Comparison of ENCODE assay signal across 20 mouse cellular contexts in genomic region chr10:107021118-107021517, GRCm38 (mm10).
"Had no signal": no experiment of that assay in that cellular context is flagged by ENCODE, and none has a peak within 500 bp of the region (broad histone marks: within the 10 kb centered on the region; RNA-seq: fewer than 3 reads in every experiment).

No protein-coding gene starts in this region.

- H3K9ac ChIP-seq: liver, embryonic 14.5 days; lung, embryonic 15.5 days; midbrain, embryonic 12.5 days; neural tube, embryonic 13.5 days; neural tube, embryonic 15.5 days had no signal

- ATAC-seq: midbrain, embryonic 16.5 days had no signal

- H3K4me1 ChIP-seq: lung, embryonic 15.5 days; midbrain, embryonic 10.5 days; midbrain, embryonic 12.5 days; neural tube, embryonic 13.5 days; neural tube, embryonic 15.5 days had no signal

- H3K27ac ChIP-seq: liver, embryonic 14.5 days; lung, embryonic 15.5 days; midbrain, embryonic 10.5 days; midbrain, embryonic 12.5 days; neural tube, embryonic 13.5 days; neural tube, embryonic 15.5 days had no signal

- H3K9me3 ChIP-seq: lung, embryonic 15.5 days; midbrain, embryonic 10.5 days; midbrain, embryonic 12.5 days; neural tube, embryonic 13.5 days; neural tube, embryonic 15.5 days had no signal

- DNase-seq: lung, adult 18-20 months; lung, postnatal 14 days; midbrain, embryonic 14.5 days; retina, postnatal 1 day; right cerebral cortex, adult 18-20 months; right cerebral cortex, postnatal 25 days; right cerebral cortex, postnatal 4 days; spleen, adult 18-20 months; thymus, adult 18-20 months; thymus, postnatal 14 days; thymus, postnatal 36 days had no signal

- H3K4me2 ChIP-seq: liver, embryonic 11.5 days; lung, embryonic 15.5 days; midbrain, embryonic 12.5 days; neural tube, embryonic 13.5 days; neural tube, embryonic 15.5 days had no signal

- H3K4me3 ChIP-seq: lung, embryonic 15.5 days; midbrain, embryonic 10.5 days; midbrain, embryonic 12.5 days; myocyte; neural tube, embryonic 13.5 days; neural tube, embryonic 15.5 days had no signal

- H3K36me3 ChIP-seq: lung, embryonic 15.5 days; midbrain, embryonic 10.5 days; midbrain, embryonic 12.5 days; neural tube, embryonic 13.5 days; neural tube, embryonic 15.5 days had no signal

- H3K27me3 ChIP-seq: lung, embryonic 15.5 days; midbrain, embryonic 12.5 days; neural tube, embryonic 13.5 days; neural tube, embryonic 15.5 days had no signal
